Mouse (Mus musculus): ENCODE measurements around the gene Tdrd7. TPM values are rescaled to one million over a fixed set of nuclear protein-coding genes. Genes with fewer than 3 reads are reported as not detected.
A peak's percentile ranks its signal among the peaks of the same experiment; 100 is the strongest.

The Tdrd7 gene
- polyA plus RNA-seq, 1 experiment from 2014 or later = 17.2 TPM

DNA sequence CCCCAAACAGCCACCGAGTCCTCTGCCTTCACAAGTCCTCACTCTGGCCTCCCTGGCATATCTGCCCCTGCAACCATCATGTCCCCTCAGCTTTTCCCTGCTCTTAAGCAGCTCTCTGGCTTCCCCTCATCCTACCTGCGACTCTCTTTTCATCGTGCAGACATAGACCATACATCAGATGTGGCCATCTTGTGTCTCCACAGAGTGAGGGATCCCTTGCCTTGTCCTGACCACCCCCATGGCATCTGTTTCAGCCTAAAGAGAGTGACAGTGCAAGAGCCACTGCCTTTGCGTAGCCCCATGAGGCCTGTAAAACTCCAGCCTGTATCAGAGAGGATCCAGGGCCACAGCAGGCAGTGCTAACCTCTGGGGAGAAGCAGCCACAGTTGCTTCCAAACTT is 63.6 kb downstream of the Tdrd7 start:
- Histone ChIP-seq H3K4me3 (no peak overlapping the region), H3K36me3 (no peaks in the 10 kb centered on the region), H3K4me1 (replicated peaks) (peaks cover 18% of the 10 kb centered on the region), H3K27me3 (no peaks in the 10 kb centered on the region), H3K9ac (no peak overlapping the region), H3K27ac (peak overlapping the region; percentile 9; the same call in 1 of the 2 replicates), H3K4me2 (no peak overlapping the region), H3K9me3 (replicated peaks) (no peaks in the 10 kb centered on the region)
- no peak for ATAC-seq (replicated peaks; ENCODE audit: insufficient number of reproducible peaks, insufficient read depth, low FRiP score, low read depth)
- WGBS = 78% methylated on average over 4 of the region's 4 CpGs

GRCm38 (mm10) chr4:46029552-46029951 is 64.4 kb downstream of the Tdrd7 start:
- Histone ChIP-seq H3K36me3 (no peaks in the 10 kb centered on the region), H3K4me1 (replicated peaks) (peaks cover 21% of the 10 kb centered on the region), H3K27ac (no peak overlapping the region), H3K9me3 (replicated peaks) (no peaks in the 10 kb centered on the region), H3K4me3 (no peak overlapping the region), H3K27me3 (no peaks in the 10 kb centered on the region), H3K9ac (no peak overlapping the region), H3K4me2 (no peak overlapping the region)
- ATAC-seq (replicated peaks; ENCODE audit: insufficient number of reproducible peaks, insufficient read depth, low FRiP score, low read depth) = no peak
- 37% methylated on average over 9 of the region's 9 CpGs for WGBS

GRCm38 (mm10) chr4:46032448-46032847 is 67.3 kb downstream of the Tdrd7 start:
- Histone ChIP-seq H3K36me3 (no peaks in the 10 kb centered on the region), H3K9me3 (replicated peaks) (no peaks in the 10 kb centered on the region), H3K4me2 (peak overlapping the region; percentile 48), H3K27ac (peak overlapping the region; percentile 77), H3K27me3 (peaks cover 4% of the 10 kb centered on the region; the same call in 1 of the 2 replicates), H3K4me1 (replicated peaks) (peaks cover 23% of the 10 kb centered on the region), H3K4me3 (peak overlapping the region; percentile 2; the same call in 1 of the 2 replicates), H3K9ac (0 out of 2 replicates have a peak overlapping the region, but pooled peaks have one; percentile 7)
- 0 out of 2 replicates have a peak, but pooled peaks have one; percentile 20 for ATAC-seq (replicated peaks; ENCODE audit: insufficient number of reproducible peaks, insufficient read depth, low FRiP score, low read depth)
- WGBS = 28% methylated on average over 9 of the region's 9 CpGs

GRCm38 (mm10) chr4:46033197-46033596 is 68.1 kb downstream of the Tdrd7 start:
- Histone ChIP-seq H3K4me3 (no peak overlapping the region), H3K36me3 (no peaks in the 10 kb centered on the region), H3K9me3 (replicated peaks) (no peaks in the 10 kb centered on the region), H3K9ac (no peak overlapping the region), H3K4me2 (peak overlapping the region; percentile 48), H3K27me3 (peaks cover 11% of the 10 kb centered on the region; the same call in 1 of the 2 replicates), H3K27ac (peak overlapping the region; percentile 77), H3K4me1 (replicated peaks) (peaks cover 31% of the 10 kb centered on the region)
- 31% methylated on average over 2 of the region's 2 CpGs for WGBS
- ATAC-seq (replicated peaks; ENCODE audit: insufficient number of reproducible peaks, insufficient read depth, low FRiP score, low read depth) = peak; percentile 83

DNA sequence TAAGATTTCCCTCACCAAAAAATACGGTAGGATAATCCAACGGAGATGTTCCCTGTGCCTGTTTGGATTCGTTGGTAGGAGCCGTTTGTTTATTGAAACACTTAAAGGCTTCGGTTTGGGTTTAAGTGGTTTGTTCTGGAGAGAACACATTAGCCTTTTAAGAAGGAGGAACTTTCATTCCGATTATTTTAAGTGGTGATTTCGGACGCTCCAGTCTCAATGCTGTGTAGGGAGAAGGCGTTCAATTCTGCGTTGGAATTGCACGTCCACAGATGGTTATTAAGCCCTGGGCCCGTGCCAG is 73.4 kb downstream of the Tdrd7 start:
- Histone ChIP-seq H3K9ac (peak overlapping the region; percentile 85), H3K4me1 (replicated peaks) (peaks cover 52% of the 10 kb centered on the region), H3K27ac (peak overlapping the region; percentile 97), H3K4me2 (peak overlapping the region; percentile 92), H3K36me3 (no peaks in the 10 kb centered on the region), H3K27me3 (peaks cover 19% of the 10 kb centered on the region; the same call in 1 of the 2 replicates), H3K4me3 (peak overlapping the region; percentile 80), H3K9me3 (replicated peaks) (no peaks in the 10 kb centered on the region)
- ATAC-seq (replicated peaks; ENCODE audit: insufficient number of reproducible peaks, insufficient read depth, low FRiP score, low read depth) = no peak
- WGBS = 7% methylated on average over 12 of the region's 12 CpGs

DNA sequence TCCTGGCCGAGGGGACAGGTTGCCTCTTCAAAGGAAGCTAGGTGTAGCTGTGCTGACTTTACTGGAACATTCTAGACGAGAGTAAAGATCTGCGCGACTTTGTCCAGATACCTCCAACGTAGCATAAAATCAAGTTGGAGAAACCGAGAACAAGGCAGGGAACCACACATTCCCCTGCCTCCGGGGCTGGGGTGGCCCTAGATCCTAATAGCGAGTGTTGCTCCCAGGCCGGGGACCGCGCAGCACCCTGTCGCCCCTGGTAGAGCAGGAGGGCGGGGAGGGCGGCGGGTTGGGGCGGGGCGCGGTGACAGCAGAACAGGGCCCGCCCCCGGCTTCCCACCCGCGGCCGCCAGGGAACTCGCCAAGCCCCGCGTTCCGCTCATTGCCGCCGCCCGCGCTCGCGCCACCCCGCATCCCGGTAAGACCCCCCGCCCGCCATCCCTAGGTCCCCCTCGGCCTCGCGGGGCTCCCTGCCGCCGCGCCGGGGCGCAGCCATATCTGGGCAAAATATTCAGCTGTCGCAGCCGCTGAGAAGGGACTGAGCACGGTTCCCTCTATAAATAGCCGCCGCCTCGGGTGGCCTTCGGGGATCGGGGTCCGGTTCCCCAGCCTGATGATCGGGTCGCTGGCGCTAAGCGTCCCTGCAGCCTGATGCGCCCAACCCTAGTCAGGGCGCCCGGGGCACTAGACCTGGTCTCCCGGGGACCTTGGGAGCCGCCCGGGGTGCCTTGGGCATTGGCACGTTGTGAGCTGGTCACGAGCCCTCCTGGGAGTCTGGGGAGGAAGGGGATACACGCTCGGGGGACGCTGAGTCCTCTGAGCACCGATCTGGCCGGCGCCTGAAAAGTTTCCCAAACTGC is 74.0 kb downstream of the Tdrd7 start, which contains the start of gene Tmod1:
TSS of gene Tmod1 (plus strand) at position 44 of the 860 bp plus-strand sequence.
- peak; percentile 75 for ATAC-seq (replicated peaks; ENCODE audit: insufficient number of reproducible peaks, insufficient read depth, low FRiP score, low read depth)
- H3K4me1 ChIP-seq (replicated peaks) = peaks cover 52% of the 10 kb centered on the region
- under 1% methylated on average over 72 of the region's 72 CpGs for WGBS
- H3K4me2 ChIP-seq = peak within 1 kb of the TSS; percentile 92
- H3K36me3 ChIP-seq = no peaks in the 10 kb centered on the region
- H3K9me3 ChIP-seq (replicated peaks) = no peaks in the 10 kb centered on the region
- H3K9ac ChIP-seq = peak within 1 kb of the TSS; percentile 85
- peak within 1 kb of the TSS; percentile 97 for H3K27ac ChIP-seq
- peaks cover 19% of the 10 kb centered on the region; the same call in 1 of the 2 replicates for H3K27me3 ChIP-seq
- peak within 1 kb of the TSS; percentile 80 for H3K4me3 ChIP-seq

DNA sequence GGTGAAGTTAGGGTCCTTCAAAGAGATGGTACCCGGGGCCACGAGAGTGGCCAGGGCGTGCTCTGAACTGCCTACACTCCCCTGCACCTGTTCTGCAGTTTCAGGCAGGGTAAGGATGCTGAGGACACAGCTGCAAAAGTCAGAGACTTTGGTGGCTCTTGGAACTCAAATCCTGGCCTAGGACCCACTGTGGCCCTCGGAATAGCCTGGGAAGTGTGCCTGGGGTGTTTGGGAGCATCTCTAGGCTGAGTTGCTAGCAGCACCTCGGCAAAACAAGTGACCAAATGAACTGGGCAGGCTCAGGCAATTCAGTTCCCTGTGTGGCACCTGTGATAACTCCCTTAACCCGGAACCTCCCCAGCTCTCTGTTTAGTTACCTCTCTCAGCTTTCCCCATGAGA is 74.8 kb downstream of the Tdrd7 start:
- Histone ChIP-seq H3K4me1 (replicated peaks) (peaks cover 60% of the 10 kb centered on the region), H3K4me2 (peak overlapping the region; percentile 92), H3K27me3 (peaks cover 19% of the 10 kb centered on the region; the same call in 1 of the 2 replicates), H3K4me3 (peak overlapping the region; percentile 80), H3K36me3 (no peaks in the 10 kb centered on the region), H3K9me3 (replicated peaks) (no peaks in the 10 kb centered on the region), H3K9ac (peak overlapping the region; percentile 85), H3K27ac (peak overlapping the region; percentile 97)
- WGBS = 8% methylated on average over 6 of the region's 6 CpGs
- ATAC-seq (replicated peaks; ENCODE audit: insufficient number of reproducible peaks, insufficient read depth, low FRiP score, low read depth) = no peak

- H3K4me2 ChIP-seq = peak overlapping the region; percentile 92
- WGBS = 6% methylated on average over 9 of the region's 9 CpGs
Observed at GRCm38 (mm10) chr4:46040594-46041192, 75.6 kb downstream of the Tdrd7 start.

DNA sequence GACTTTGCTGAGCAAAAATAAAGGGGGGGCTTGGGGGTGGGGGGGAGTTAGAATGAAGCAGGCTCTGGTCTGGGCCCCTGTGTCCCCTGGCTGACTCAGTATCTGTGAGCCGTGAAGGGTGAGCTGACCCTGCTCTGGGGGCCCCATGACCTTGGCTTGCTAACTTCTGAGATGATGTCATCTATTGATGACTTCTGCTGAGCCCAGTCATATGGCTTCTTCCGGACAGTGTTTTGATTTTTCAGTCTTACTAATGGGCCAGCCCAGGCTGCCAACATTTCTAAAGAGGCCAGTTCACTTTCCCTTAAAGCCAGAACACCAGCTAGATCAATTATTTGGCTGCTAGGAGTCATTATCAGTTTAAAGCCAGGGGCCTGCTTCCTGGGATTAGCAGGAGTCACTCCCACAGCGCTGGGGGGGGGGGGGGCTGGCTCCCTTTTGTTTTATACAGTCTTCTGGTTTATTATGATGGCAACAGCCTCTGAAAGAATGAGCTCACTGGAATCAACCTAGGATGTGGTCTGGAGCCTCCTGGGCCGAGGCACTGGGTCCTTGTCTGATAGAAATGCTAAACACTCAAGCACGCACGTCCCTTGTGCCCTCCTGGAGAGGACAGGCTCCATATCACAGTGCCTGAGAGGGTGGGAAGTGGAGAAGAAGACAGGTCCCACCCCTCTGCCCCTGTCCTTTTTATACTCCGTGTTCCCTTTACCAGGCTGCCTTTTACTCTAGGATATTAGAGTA is 76.8 kb downstream of the Tdrd7 start:
- peaks cover 19% of the 10 kb centered on the region; the same call in 1 of the 2 replicates for H3K27me3 ChIP-seq
- H3K4me3 ChIP-seq = peak overlapping the region; percentile 80
- H3K4me1 ChIP-seq (replicated peaks) = peaks cover 64% of the 10 kb centered on the region

More at GRCm38 (mm10) chr4:46040594-46041192, 75.6 kb downstream of the Tdrd7 start:
- peak; percentile 69 for ATAC-seq (replicated peaks; ENCODE audit: insufficient number of reproducible peaks, insufficient read depth, low FRiP score, low read depth)
- Histone ChIP-seq H3K9me3 (replicated peaks) (no peaks in the 10 kb centered on the region), H3K36me3 (no peaks in the 10 kb centered on the region), H3K9ac (peak overlapping the region; percentile 85), H3K4me3 (peak overlapping the region; percentile 80), H3K4me1 (replicated peaks) (peaks cover 60% of the 10 kb centered on the region), H3K27me3 (peaks cover 19% of the 10 kb centered on the region; the same call in 1 of the 2 replicates), H3K27ac (peak overlapping the region; percentile 97)

DNA sequence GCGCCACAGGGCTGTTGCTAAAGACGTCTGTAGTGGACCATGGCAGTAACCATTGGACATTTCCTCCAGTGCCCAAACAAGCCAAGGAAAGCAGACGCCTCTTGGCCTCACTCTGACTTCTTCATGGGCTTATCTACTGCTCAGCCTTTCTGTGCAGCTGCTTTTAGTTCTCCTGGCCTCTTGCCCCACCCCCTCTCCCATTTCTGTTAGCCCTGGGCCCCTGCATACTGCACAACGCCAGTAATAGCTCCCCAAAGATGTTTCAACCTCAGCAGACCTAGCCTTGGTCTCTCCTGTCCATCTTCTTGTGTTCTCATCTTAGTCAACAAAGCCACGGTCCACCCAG is 77.3 kb downstream of the Tdrd7 start:
- H3K36me3 ChIP-seq = no peaks in the 10 kb centered on the region
- H3K4me1 ChIP-seq (replicated peaks) = peaks cover 69% of the 10 kb centered on the region
- peak overlapping the region; percentile 80 for H3K4me3 ChIP-seq
- peak overlapping the region; percentile 28 for H3K9ac ChIP-seq
- peak overlapping the region; percentile 92 for H3K4me2 ChIP-seq
- H3K27ac ChIP-seq = peak overlapping the region; percentile 97
- H3K9me3 ChIP-seq (replicated peaks) = no peaks in the 10 kb centered on the region
- H3K27me3 ChIP-seq = peaks cover 15% of the 10 kb centered on the region; the same call in 1 of the 2 replicates
- no peak for ATAC-seq (replicated peaks; ENCODE audit: insufficient number of reproducible peaks, insufficient read depth, low FRiP score, low read depth)
- WGBS = 14% methylated on average over 5 of the region's 5 CpGs

More for the DNA sequence above, 76.8 kb downstream of the Tdrd7 start:
- Histone ChIP-seq H3K4me2 (peak overlapping the region; percentile 92), H3K9ac (peak overlapping the region; percentile 85), H3K27ac (peak overlapping the region; percentile 97), H3K36me3 (no peaks in the 10 kb centered on the region), H3K9me3 (replicated peaks) (no peaks in the 10 kb centered on the region)
- peak; percentile 43 for ATAC-seq (replicated peaks; ENCODE audit: insufficient number of reproducible peaks, insufficient read depth, low FRiP score, low read depth)
- WGBS = 11% methylated on average over 7 of the region's 7 CpGs

- H3K9ac ChIP-seq = 0 out of 2 replicates have a peak overlapping the region, but pooled peaks have one; percentile 11
- peak overlapping the region; percentile 80; the same call in 1 of the 2 replicates for H3K4me3 ChIP-seq
- H3K9me3 ChIP-seq (replicated peaks) = no peaks in the 10 kb centered on the region
- H3K36me3 ChIP-seq = no peaks in the 10 kb centered on the region
- peak overlapping the region; percentile 97 for H3K27ac ChIP-seq
- peaks cover 8% of the 10 kb centered on the region; the same call in 1 of the 2 replicates for H3K27me3 ChIP-seq
- H3K4me2 ChIP-seq = peak overlapping the region; percentile 92
- 39% methylated on average over 8 of the region's 8 CpGs for WGBS
- no peak for ATAC-seq (replicated peaks; ENCODE audit: insufficient number of reproducible peaks, insufficient read depth, low FRiP score, low read depth)
- H3K4me1 ChIP-seq (replicated peaks) = peaks cover 66% of the 10 kb centered on the region
Observed at GRCm38 (mm10) chr4:46043361-46043760, 78.2 kb downstream of the Tdrd7 start.
